Mouse (Mus musculus) neural tube, embryonic 14.5 days (tissue): ENCODE results near the gene Mrpl24. TPM values are rescaled to one million over a fixed set of nuclear protein-coding genes. Genes with fewer than 3 reads are reported as not detected.

ENCODE experiments used
- ATAC-seq: fragments of 200-750 bp; cut with Nextera tagmentation; 2 replicates; pipeline ENCODE4 v1.8.0; 2017; ENCODE audit warnings: low read depth, mild to moderate bottlenecking, moderate TSS enrichment, moderate library complexity
- H3K27ac ChIP-seq: fragments of 300-500 bp; sonication (generic); 2 replicates; pipeline ENCODE4 v1.5.1; 2014; ENCODE audit warnings: low read depth, mild to moderate bottlenecking, control low read depth, low read length, moderate library complexity, mixed read lengths
- H3K27me3 ChIP-seq: fragments of 300-500 bp; sonication (generic); 2 replicates; pipeline ENCODE4 v1.6.1; 2014; ENCODE audit warnings: low read length; ENCODE audit not compliant: control insufficient read depth, insufficient read depth
- H3K36me3 ChIP-seq: fragments of 300-500 bp; sonication (generic); 2 replicates; pipeline ENCODE4 v1.6.1; 2014; ENCODE audit warnings: low read length, mixed read lengths; ENCODE audit not compliant: control insufficient read depth, insufficient read depth
- H3K4me1 ChIP-seq: fragments of 300-500 bp; sonication (generic); 2 replicates; pipeline ENCODE4 v1.6.1; 2014; ENCODE audit warnings: low read length; ENCODE audit not compliant: control insufficient read depth, insufficient read depth
- H3K4me2 ChIP-seq: fragments of 300-500 bp; sonication (generic); 2 replicates; pipeline ENCODE4 v1.6.1; 2014; ENCODE audit warnings: mild to moderate bottlenecking, low read depth, low read length, control low read depth
- H3K4me3 ChIP-seq: fragments of 300-500 bp; sonication (generic); 2 replicates; pipeline ENCODE4 v1.5.1; 2014; ENCODE audit warnings: low read depth, low read length, control low read depth, mixed read lengths
- H3K9ac ChIP-seq: fragments of 300-500 bp; sonication (generic); replicated peaks from 2 replicates; pipeline ENCODE4 v1.6.1; 2014; ENCODE audit warnings: low read depth, mild to moderate bottlenecking, control low read depth, low read length, mixed read lengths
- H3K9me3 ChIP-seq: fragments of 300-500 bp; sonication (generic); 2 replicates; pipeline ENCODE4 v1.6.1; 2016; ENCODE audit warnings: low read length; ENCODE audit not compliant: control insufficient read depth
- WGBS: fragments of 180-500 bp; shearing (Covaris S2); extraction: QIAGEN DNeasy Blood & Tissue Kit; methylation state at CpG from one replicate; pipeline ENCODE4 v1.1.7; 2014; 5-methylcytosine and 5-hydroxymethylcytosine counted together
- polyA plus RNA-seq: library from polyadenylated mRNA; unstranded; fragments of >200 nt; fragmentation: Nextera tagmentation; extraction: Ambion mirVana; gene quantifications from 2 replicates; pipeline ENCODE4 v1.2.1, GENCODE M21; 2014

The Mrpl24 gene
- polyA plus RNA-seq, 1 experiment from 2014 or later, result 53.5 TPM

DNA sequence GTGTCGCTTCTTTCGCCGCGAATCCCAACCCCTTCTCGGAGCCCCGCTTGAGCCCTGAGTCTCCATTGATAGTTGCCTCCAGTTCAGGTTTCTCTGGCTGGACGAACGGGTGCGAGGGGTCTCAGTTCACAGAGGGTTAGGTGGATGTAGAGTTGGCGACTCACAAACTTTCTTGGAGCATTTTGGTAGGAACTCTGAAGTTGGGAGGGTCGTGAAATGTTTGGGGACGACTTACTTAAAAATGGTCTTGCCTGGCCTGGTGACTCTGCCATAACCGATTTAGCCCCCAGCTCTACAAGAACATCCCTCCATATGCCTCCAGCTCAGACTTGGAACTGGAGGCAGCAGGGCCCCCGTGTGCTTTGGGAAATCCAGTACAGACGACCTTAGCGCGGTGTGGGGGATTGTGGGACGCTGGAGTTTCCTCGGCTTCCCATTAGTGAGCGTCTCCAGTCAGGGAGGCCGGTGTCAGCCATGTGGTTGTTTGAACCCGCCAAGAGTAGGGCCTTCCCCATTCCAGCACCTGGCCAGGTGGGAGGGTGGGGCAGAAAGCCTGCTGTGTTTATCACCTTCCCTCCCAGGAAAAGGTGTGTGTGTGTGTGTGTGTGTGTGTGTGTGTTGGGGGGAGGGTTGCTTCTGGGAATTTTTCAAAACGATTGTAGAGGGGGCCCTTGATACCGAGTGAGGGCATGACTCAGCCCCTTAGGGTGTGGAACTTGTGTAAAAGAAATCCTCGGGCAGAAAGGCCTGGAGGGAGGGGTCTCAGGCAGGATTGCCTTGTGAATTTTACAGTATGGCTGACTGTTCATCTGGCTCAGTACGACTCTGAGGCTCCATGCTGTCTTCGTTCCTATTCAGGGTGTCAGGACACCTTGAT lies 12.1 kb upstream of the Mrpl24 start:
- peak overlapping the region; percentile 94 for H3K27ac ChIP-seq
- H3K4me1 ChIP-seq, result peaks cover 29% of the 10 kb centered on the region
- H3K9me3 ChIP-seq, result no peaks in the 10 kb centered on the region
- no peak for ATAC-seq
- peaks cover 3% of the 10 kb centered on the region; the same call in 1 of the 2 replicates for H3K27me3 ChIP-seq
- H3K9ac ChIP-seq, result peak overlapping the region; percentile 74
- H3K4me3 ChIP-seq, result peak overlapping the region; percentile 94
- WGBS, result under 1% methylated on average over 27 of the region's 27 CpGs
- H3K36me3 ChIP-seq, result no peaks in the 10 kb centered on the region
- H3K4me2 ChIP-seq, result peak overlapping the region; percentile 95

DNA sequence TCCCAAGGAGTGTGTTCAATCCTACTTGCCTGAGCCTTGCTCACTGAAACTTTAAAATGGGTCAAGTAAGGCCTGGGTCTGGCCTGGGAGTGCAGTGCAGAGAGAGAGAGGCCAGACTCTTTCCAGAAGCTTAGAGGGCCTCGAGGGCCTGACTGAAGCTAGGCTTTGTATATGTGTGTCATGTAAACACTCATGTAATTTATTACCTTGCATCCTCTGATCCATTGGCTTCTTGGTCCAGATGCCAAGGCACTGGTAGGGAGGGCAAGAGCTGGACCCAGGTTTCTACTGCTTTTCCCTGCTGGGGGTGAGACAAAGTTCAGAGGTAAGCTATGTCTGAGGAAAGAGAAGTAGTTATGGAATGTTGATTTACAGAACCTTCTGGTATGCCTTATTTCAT lies 11.4 kb upstream of the Mrpl24 start:
- H3K27ac ChIP-seq, result no peak overlapping the region
- peaks cover 3% of the 10 kb centered on the region; the same call in 1 of the 2 replicates for H3K27me3 ChIP-seq
- H3K4me3 ChIP-seq, result peak overlapping the region; percentile 94
- H3K36me3 ChIP-seq, result no peaks in the 10 kb centered on the region
- ATAC-seq, result no peak
- 0% methylated on average over 1 of the region's 1 CpGs for WGBS
- peak overlapping the region; percentile 74 for H3K9ac ChIP-seq
- peaks cover 29% of the 10 kb centered on the region for H3K4me1 ChIP-seq
- H3K9me3 ChIP-seq, result no peaks in the 10 kb centered on the region
- H3K4me2 ChIP-seq, result peak overlapping the region; percentile 95

DNA sequence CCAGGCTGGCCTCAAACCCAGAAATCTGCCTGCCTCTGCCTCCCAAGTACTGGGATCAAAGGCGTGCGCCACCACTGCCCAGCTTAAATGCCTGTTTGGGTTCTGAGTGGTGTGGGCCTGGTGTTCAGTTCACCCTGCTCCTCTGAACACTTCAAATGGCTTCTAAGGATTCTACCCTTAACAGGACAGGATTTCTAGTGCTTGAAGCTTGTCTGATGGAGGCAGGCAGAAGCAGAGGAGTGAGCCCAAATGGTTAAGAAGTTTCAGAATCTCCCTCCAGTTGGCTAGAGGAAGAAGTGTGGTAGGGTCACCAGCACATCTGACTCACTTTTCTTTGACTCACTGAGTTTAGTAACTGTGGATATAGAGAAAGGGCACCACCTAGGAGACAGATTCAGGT lies 9.9 kb upstream of the Mrpl24 start:
- H3K9me3 ChIP-seq, result no peaks in the 10 kb centered on the region
- no peaks in the 10 kb centered on the region for H3K36me3 ChIP-seq
- peaks cover 29% of the 10 kb centered on the region for H3K4me1 ChIP-seq
- H3K9ac ChIP-seq, result no peak overlapping the region
- no peak overlapping the region for H3K4me2 ChIP-seq
- peaks cover 3% of the 10 kb centered on the region; the same call in 1 of the 2 replicates for H3K27me3 ChIP-seq
- no peak overlapping the region for H3K4me3 ChIP-seq
- WGBS, result 89% methylated on average over 2 of the region's 2 CpGs
- no peak for ATAC-seq
- peak overlapping the region; percentile 67; the same call in 1 of the 2 replicates for H3K27ac ChIP-seq

DNA sequence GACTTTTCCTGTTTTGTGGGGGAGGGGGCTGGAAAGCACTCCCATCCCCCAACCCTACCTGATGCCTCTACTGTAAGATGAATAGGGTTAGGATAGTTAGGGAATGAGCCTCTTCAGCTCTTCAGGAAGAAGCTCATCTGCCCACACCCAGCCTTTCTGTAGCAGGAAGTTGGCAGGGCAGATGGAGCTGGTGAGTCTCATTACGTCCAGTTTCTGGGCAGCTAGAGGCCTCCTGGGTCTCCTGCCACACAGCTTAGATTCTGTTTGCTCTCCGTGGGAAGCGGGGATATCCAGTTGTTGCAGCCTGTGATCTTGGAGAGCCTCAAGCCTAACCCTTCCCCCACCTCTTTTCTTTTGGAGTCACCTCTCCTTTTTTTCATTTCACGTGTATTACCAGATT lies 9.4 kb upstream of the Mrpl24 start:
- Histone ChIP-seq H3K9me3 (no peaks in the 10 kb centered on the region), H3K9ac (peak overlapping the region; percentile 32; the same call in 1 of the 2 replicates), H3K4me3 (no peak overlapping the region; the same call in 1 of the 2 replicates), H3K27me3 (peaks cover 3% of the 10 kb centered on the region; the same call in 1 of the 2 replicates), H3K27ac (peak overlapping the region; percentile 67), H3K4me2 (peak overlapping the region; percentile 62), H3K36me3 (no peaks in the 10 kb centered on the region), H3K4me1 (peaks cover 29% of the 10 kb centered on the region)
- no peak for ATAC-seq
- 5% methylated on average over 4 of the region's 4 CpGs for WGBS

DNA sequence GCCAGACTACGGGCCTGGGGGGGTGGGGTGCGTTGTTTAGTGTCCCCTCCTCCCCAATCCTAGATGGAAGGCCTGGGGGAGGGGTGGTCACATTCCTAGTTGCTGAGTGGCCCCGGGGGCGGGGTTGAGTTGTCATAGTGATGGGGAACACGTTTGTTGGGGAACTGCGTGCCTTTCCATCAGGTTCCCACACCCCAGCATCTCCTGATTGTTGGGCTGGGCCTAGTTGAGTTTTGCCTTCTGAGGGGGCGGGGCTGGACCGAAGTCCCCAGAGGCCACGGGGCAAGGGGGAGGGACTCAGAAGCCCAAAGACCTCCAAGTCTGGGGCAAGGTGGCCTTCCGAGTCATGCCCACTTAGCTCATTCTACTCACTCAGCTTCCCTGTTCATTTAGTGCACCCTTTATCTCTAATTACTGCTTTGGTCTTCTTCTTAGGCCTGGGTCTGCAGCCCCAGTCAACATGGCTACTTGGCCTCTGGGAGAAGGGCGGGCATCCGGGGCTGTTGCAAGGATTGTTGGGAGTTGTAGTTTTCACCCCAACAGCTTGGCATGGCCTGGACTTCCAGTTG lies 8.6 kb upstream of the Mrpl24 start:
- Histone ChIP-seq H3K9me3 (no peaks in the 10 kb centered on the region), H3K9ac (peak overlapping the region; percentile 32), H3K27me3 (peaks cover 3% of the 10 kb centered on the region; the same call in 1 of the 2 replicates), H3K4me3 (peak overlapping the region; percentile 27), H3K4me2 (peak overlapping the region; percentile 62), H3K27ac (peak overlapping the region; percentile 67), H3K4me1 (peaks cover 29% of the 10 kb centered on the region), H3K36me3 (peaks cover 5% of the 10 kb centered on the region; the same call in 1 of the 2 replicates)
- peak; percentile 25; the same call in 1 of the 2 replicates for ATAC-seq
- WGBS, result 5% methylated on average over 12 of the region's 12 CpGs

DNA sequence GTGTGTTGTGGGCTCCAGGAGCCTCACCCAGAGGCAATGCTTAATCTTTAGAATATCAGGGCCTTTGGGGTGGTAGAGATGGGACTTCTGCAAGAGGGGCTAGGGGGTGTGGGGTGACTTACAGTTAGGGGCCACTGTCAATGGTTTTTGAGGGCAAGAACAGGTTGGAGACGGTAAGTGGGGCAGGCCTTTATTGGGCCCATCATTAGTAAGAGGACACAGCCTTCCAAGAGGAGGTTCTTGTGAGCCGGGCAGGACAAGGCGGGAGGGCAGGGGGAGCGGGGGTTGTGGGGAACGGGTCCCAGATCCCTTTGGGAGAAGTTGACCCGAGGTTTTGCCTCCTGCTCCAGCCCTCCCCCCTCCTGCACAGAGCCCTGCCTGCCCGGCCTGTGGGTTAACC lies 5.8 kb upstream of the Mrpl24 start:
- Histone ChIP-seq H3K4me3 (no peak overlapping the region), H3K4me2 (no peak overlapping the region), H3K27me3 (no peaks in the 10 kb centered on the region), H3K4me1 (peaks cover 15% of the 10 kb centered on the region), H3K36me3 (peaks cover 14% of the 10 kb centered on the region), H3K9ac (no peak overlapping the region), H3K27ac (no peak overlapping the region), H3K9me3 (no peaks in the 10 kb centered on the region)
- WGBS, result 92% methylated on average over 7 of the region's 7 CpGs
- no peak for ATAC-seq

DNA sequence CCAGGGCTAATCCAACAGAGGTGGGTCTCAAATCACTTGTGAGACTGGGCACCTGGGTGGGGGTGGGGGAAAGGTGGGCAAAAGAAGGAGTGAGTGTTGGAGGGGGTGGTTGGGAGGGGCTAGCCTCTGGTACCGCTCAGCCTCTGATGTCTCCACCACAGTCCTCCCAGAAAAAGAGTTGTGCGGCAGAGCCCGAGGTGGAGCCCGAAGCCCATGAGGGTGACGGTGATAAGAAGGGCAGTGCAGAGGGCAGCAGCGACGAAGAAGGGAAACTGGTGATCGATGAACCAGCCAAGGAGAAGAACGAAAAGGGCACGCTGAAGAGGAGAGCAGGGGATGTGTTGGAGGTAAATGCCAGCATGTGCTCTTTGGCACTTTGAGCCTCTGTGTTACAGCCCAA lies 5.4 kb upstream of the Mrpl24 start:
- no peak overlapping the region for H3K27ac ChIP-seq
- no peak for ATAC-seq
- WGBS, result 96% methylated on average over 10 of the region's 10 CpGs

DNA sequence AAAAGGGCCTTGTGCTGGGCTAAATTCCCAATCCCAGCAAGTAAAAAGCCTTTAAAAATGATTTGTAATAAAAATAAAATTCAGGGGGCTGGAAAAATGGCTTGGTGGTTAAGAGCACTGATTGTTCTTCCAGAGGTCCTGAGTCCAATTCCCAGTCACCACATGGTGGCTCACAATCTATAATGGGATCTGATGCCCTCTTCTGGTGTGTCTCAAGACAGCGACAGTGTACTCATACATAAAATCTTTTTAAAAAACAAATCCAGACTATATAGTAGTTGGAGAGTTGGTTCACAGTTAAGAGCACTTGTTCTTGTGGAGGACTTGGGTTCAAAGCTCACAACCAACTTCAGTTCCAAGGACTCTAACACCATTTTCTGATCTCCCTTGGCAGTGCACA lies 2.3 kb upstream of the Mrpl24 start:
- Histone ChIP-seq H3K27ac (no peak overlapping the region), H3K9me3 (no peaks in the 10 kb centered on the region), H3K36me3 (peaks cover 15% of the 10 kb centered on the region), H3K4me3 (no peak overlapping the region), H3K9ac (no peak overlapping the region), H3K4me2 (no peak overlapping the region), H3K4me1 (peaks cover 5% of the 10 kb centered on the region; the same call in 1 of the 2 replicates), H3K27me3 (no peaks in the 10 kb centered on the region)
- no peak for ATAC-seq
- 90% methylated on average over 1 of the region's 1 CpGs for WGBS

More for the DNA sequence above, 5.4 kb upstream of the Mrpl24 start:
- peaks cover 14% of the 10 kb centered on the region for H3K4me1 ChIP-seq
- no peaks in the 10 kb centered on the region for H3K27me3 ChIP-seq
- no peak overlapping the region for H3K9ac ChIP-seq
- no peaks in the 10 kb centered on the region for H3K9me3 ChIP-seq
- no peak overlapping the region for H3K4me2 ChIP-seq
- no peak overlapping the region for H3K4me3 ChIP-seq
- H3K36me3 ChIP-seq, result peaks cover 14% of the 10 kb centered on the region

DNA sequence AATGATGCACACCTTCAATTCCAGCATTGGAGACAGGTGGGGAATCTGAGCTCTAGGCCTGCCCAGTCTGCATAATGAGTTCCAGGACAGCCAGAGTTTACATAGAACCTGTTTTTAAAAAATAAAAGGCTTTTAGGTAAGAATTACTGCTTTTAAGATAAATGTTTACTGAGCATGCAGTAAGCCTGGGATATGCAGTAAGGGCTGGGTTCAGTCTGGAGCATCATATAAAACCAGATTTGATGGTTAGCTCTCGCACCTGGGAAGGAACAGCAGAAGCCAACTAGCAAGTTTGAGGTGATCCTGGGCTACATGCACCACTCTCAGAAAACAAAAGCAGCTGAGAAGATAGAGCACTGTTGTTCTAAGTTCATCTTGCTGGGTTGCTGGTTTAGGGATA lies 755 bp upstream of the Mrpl24 start:
- Histone ChIP-seq H3K4me3 (0 out of 2 replicates have a peak overlapping the region, but pooled peaks have one; percentile 60), H3K27me3 (no peaks in the 10 kb centered on the region), H3K4me1 (peaks cover 5% of the 10 kb centered on the region; the same call in 1 of the 2 replicates), H3K9ac (no peak overlapping the region), H3K27ac (no peak overlapping the region), H3K36me3 (peaks cover 30% of the 10 kb centered on the region), H3K9me3 (no peaks in the 10 kb centered on the region), H3K4me2 (peak overlapping the region; percentile 84; the same call in 1 of the 2 replicates)
- ATAC-seq, result no peak
- 100% methylated on average over 1 of the region's 1 CpGs for WGBS
